Mouse (Mus musculus) embryonic fibroblast, embryonic 13.5 days (primary cell): ENCODE results near the gene Kif23.

Source experiments
- CTCF ChIP-seq: IDR thresholded peaks from 2 replicates; pipeline ENCODE4 v1.5.1; 2011; ENCODE audit warnings: mild to moderate bottlenecking, control low read depth, low read length, moderate library complexity, borderline replicate concordance; ENCODE audit not compliant: insufficient read depth
- POLR2A ChIP-seq: IDR thresholded peaks from 2 replicates; pipeline ENCODE4 v1.6.1; 2011; ENCODE audit warnings: low read depth, mild to moderate bottlenecking, control low read depth, low read length, moderate library complexity

DNA sequence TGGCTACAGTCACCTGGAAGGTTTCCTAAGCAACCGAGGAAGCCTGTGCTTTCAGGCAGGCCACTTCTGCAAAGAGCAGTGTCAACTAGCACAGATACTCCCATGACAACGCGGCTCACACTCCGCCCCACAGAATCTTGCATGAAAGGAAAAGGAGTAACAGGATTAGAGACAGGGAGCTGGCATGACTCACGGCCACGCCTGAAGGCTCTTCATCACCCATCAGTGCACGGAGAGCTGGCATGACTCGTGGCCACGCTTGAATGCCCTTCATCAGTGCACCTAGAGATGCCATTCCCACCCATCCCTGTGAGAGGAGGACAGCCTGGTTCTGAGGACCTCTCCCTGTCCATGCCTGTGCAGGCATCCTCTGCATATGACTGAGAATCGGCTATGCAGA lies 20.8 kb upstream of the Kif23 start:
- TF ChIP-seq POLR2A: no peak
- no peak for TF ChIP-seq CTCF
